Mouse (Mus musculus): ENCODE results near the gene B3gnt4.
"Not testable (repeated sequence)": the region's sequence is repeated elsewhere in the genome, so short reads cannot be mapped to it uniquely, and the experiment has no call there.

Gene B3gnt4

GRCm38 (mm10) chr5:123510160-123510559, at the start of gene B3gnt4:
B3gnt4 (plus strand) TSS chr5:123510460.
- DNase-seq, result no peak

- DNase-seq, result no peak
These were observed 48.8 kb upstream of the B3gnt4 start for GRCm38 (mm10) chr5:123461420-123461819.

GRCm38 (mm10) chr5:123464638-123465037, 45.6 kb upstream of the B3gnt4 start:
- no peak for DNase-seq

GRCm38 (mm10) chr5:123470784-123471400, 39.4 kb upstream of the B3gnt4 start:
- DNase-seq, result no peak

GRCm38 (mm10) chr5:123473817-123474216, 36.4 kb upstream of the B3gnt4 start:
- DNase-seq, result no peak

- no peak for DNase-seq
These were observed 22.4 kb upstream of the B3gnt4 start for GRCm38 (mm10) chr5:123487659-123488395.

- DNase-seq, result no peak
These were observed 21.0 kb upstream of the B3gnt4 start, which contains the start of the genes Lrrc43 and Il31 for GRCm38 (mm10) chr5:123489112-123489785. Lrrc43 (plus strand) TSS chr5:123489305. Il31 (minus strand) TSS chr5:123489489.

GRCm38 (mm10) chr5:123489935-123490334, 20.3 kb upstream of the B3gnt4 start:
- DNase-seq, result no peak

GRCm38 (mm10) chr5:123499717-123500116, 10.5 kb upstream of the B3gnt4 start:
- DNase-seq, result peak in 1 of 2 experiments; percentile 27

GRCm38 (mm10) chr5:123501973-123502372, 8.3 kb upstream of the B3gnt4 start:
- DNase-seq, result no peak

GRCm38 (mm10) chr5:123507936-123508723, 2.1 kb upstream of the B3gnt4 start:
- peak; percentile 85 to 86 for DNase-seq

- no peak for DNase-seq
These were observed 1.3 kb upstream of the B3gnt4 start for GRCm38 (mm10) chr5:123508921-123509320.

- DNase-seq, result not testable (repeated sequence)
These were observed 1.2 kb downstream of the B3gnt4 start for GRCm38 (mm10) chr5:123511426-123511825.

- DNase-seq, result no peak
These were observed 1.8 kb downstream of the B3gnt4 start for GRCm38 (mm10) chr5:123512102-123512501.

GRCm38 (mm10) chr5:123514871-123515270, 4.6 kb downstream of the B3gnt4 start:
- DNase-seq, result no peak

- peak in 1 of 2 experiments; percentile 9 for DNase-seq
These were observed 10.4 kb downstream of the B3gnt4 start for GRCm38 (mm10) chr5:123520666-123521065.

GRCm38 (mm10) chr5:123521621-123522020, 11.4 kb downstream of the B3gnt4 start:
- no peak for DNase-seq

GRCm38 (mm10) chr5:123522166-123522565, 11.9 kb downstream of the B3gnt4 start:
- DNase-seq, result no peak

- peak; percentile 99 for DNase-seq
These were observed 13.6 kb downstream of the B3gnt4 start, which contains the start of gene Diablo for GRCm38 (mm10) chr5:123523692-123524392. Diablo (minus strand) TSS chr5:123524176.

- DNase-seq, result no peak
These were observed 14.1 kb downstream of the B3gnt4 start for GRCm38 (mm10) chr5:123524393-123524750.

GRCm38 (mm10) chr5:123525281-123525680, 15.0 kb downstream of the B3gnt4 start, which contains the start of gene Gm49027:
Gm49027 (minus strand) TSS chr5:123525488.
- no peak for DNase-seq

- DNase-seq, result no peak
These were observed 15.7 kb downstream of the B3gnt4 start for GRCm38 (mm10) chr5:123525916-123526495.

All from lung, postnatal 4 days (tissue).